Mouse (Mus musculus): ENCODE data around the gene Ccdc159. TPM values are rescaled to one million over a fixed set of nuclear protein-coding genes. Genes with fewer than 3 reads are reported as not detected.

Ccdc159 gene
- polyA plus RNA-seq (2012) = not detected in 2 replicates

DNA sequence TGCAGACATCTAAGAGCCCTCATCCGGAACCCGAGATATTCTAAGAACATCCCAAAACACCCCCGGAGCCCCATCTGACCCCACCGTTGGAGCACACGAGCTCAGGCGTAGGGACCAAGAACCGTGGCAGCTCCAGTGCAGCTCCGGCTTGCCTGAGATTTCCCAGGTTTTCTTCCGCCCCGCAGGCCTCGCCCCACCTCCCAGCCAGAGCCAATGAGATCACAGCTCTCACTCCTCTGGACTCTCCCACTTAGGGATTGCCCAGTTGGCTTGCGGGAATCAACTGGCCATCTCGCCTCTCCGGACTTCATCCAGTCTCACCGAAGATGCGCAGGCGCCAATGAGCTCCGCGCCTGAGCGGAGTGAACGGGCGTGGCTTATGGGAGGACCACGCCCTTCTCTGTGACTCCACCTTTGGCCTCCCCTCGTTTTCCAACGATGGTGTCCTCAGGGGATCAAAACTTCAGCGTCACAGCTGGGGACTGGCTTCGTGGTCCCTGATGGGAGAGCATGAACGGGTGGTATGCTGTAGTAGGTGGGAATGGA, at the start of gene Ccdc159, which contains the start of gene Tmem205:
TSS of gene Ccdc159 (plus strand) at position 264 of the 546 bp plus-strand sequence.
TSS of gene Tmem205 (minus strand) at position 349 of the 546 bp plus-strand sequence.
- H3K4me3 ChIP-seq (replicated peaks) = peak within 1 kb of the TSS; percentile 44
- no peak for TF ChIP-seq TAL1 (IDR thresholded peaks at IDR 0.05; ENCODE audit: low read length)
- TF ChIP-seq GATA1 (IDR thresholded peaks at IDR 0.05; ENCODE audit: low read length) = no peak
- H3K4me1 ChIP-seq (ENCODE audit: control insufficient read depth) = peaks cover 23% of the 10 kb centered on the region
- H3K9me3 ChIP-seq (ENCODE audit: control insufficient read depth, low read length) = peaks cover 2% of the 10 kb centered on the region; the same call in 1 of the 2 replicates
- H3K27me3 ChIP-seq (ENCODE audit: control insufficient read depth) = peaks cover 5% of the 10 kb centered on the region
- H3K36me3 ChIP-seq (ENCODE audit: control insufficient read depth) = no peaks in the 10 kb centered on the region; the same call in 1 of the 2 replicates

DNA sequence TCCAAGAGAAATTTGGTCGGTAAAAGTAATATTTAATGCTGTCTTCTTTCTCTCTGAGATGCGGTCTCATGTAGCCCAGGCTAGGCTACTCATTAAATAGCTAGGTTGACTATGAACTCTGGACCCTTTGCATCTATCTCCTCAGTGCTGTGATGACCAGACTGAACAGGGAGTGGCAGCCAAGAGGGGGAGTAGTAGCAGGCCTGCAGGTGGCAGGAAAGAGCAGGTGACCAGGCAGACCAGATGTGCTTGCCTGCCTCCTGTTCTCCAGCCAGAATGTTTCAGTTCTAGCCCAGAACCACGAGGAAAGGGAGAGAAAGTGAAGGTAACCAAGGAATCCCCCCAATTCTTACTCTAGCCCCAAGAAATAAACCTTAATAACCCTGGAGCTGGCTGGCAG, 38.0 kb upstream of the Ccdc159 start:
- Histone ChIP-seq H3K4me3 (replicated peaks) (no peak overlapping the region), H3K36me3 (ENCODE audit: control insufficient read depth) (no peaks in the 10 kb centered on the region), H3K9me3 (ENCODE audit: control insufficient read depth, low read length) (no peaks in the 10 kb centered on the region), H3K4me1 (ENCODE audit: control insufficient read depth) (no peaks in the 10 kb centered on the region), H3K27me3 (ENCODE audit: control insufficient read depth) (peaks cover 2% of the 10 kb centered on the region; the same call in 1 of the 2 replicates)
- TF ChIP-seq TAL1 (IDR thresholded peaks at IDR 0.05; ENCODE audit: low read length) = no peak
- TF ChIP-seq GATA1 (IDR thresholded peaks at IDR 0.05; ENCODE audit: low read length) = no peak

DNA sequence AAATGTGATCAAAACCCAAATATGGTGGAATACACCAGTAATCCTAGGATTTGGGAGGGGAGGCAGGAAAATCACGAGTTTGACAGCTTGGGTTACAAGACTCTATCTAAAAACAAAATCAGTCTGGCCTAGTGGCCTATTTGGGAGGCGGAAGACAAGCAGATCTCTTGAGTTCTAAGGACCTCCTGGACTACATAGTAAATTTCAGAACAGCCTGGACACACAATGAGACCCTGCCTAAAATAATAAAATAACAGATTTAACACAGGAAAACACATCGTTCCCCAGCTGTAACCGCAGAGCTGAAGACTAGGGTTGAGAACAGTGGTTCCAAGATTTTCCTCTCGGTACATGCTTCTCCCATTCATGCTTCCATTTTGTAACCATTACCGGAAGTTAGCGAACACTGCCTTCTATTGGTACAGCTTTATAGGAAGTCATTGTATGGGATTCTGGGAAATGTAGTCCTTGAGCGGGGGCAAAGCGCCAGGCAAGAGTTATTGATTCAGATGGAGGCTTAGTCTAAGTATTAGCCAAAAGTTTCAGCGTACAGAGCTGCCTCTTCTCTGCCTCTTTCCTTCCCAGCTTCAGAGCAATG, 25.9 kb upstream of the Ccdc159 start:
- Histone ChIP-seq H3K9me3 (ENCODE audit: control insufficient read depth, low read length) (no peaks in the 10 kb centered on the region), H3K36me3 (ENCODE audit: control insufficient read depth) (no peaks in the 10 kb centered on the region), H3K27me3 (ENCODE audit: control insufficient read depth) (peaks cover 5% of the 10 kb centered on the region), H3K4me1 (ENCODE audit: control insufficient read depth) (peaks cover 2% of the 10 kb centered on the region), H3K4me3 (replicated peaks) (peak overlapping the region; percentile 52)
- TF ChIP-seq GATA1 (IDR thresholded peaks at IDR 0.05; ENCODE audit: low read length) (no peak), TAL1 (IDR thresholded peaks at IDR 0.05; ENCODE audit: low read length) (no peak)

DNA sequence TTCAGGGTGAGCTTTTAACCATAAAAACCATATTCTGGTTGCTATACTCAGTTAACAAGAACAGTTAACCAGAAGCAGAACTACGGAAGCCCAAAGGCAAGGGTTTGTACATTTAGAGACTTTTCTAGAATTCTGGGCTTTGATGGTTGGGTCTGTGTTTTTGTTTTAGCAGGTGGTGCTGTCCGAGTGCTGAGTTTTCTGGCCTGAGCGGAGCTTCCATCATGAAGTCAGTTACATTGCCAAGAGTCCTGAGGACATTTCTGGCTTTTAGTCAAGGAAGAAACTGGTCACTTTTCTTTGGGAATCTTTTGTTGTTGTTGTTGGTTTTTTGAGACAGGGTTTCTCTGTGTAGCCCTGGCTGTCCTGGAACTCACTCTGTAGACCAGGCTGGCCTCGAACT, 23.2 kb upstream of the Ccdc159 start:
- H3K27me3 ChIP-seq (ENCODE audit: control insufficient read depth) = peaks cover 2% of the 10 kb centered on the region
- no peak overlapping the region for H3K4me3 ChIP-seq (replicated peaks)
- H3K36me3 ChIP-seq (ENCODE audit: control insufficient read depth) = no peaks in the 10 kb centered on the region
- TF ChIP-seq TAL1 (IDR thresholded peaks at IDR 0.05; ENCODE audit: low read length) = no peak
- TF ChIP-seq GATA1 (IDR thresholded peaks at IDR 0.05; ENCODE audit: low read length) = no peak
- H3K4me1 ChIP-seq (ENCODE audit: control insufficient read depth) = peaks cover 2% of the 10 kb centered on the region
- no peaks in the 10 kb centered on the region for H3K9me3 ChIP-seq (ENCODE audit: control insufficient read depth, low read length)

- no peak overlapping the region for H3K4me3 ChIP-seq (replicated peaks)
- no peak for TF ChIP-seq TAL1 (IDR thresholded peaks at IDR 0.05; ENCODE audit: low read length)
- no peak for TF ChIP-seq GATA1 (IDR thresholded peaks at IDR 0.05; ENCODE audit: low read length)
- H3K4me1 ChIP-seq (ENCODE audit: control insufficient read depth) = no peaks in the 10 kb centered on the region
- no peaks in the 10 kb centered on the region for H3K36me3 ChIP-seq (ENCODE audit: control insufficient read depth)
- no peaks in the 10 kb centered on the region for H3K9me3 ChIP-seq (ENCODE audit: control insufficient read depth, low read length)
- no peaks in the 10 kb centered on the region for H3K27me3 ChIP-seq (ENCODE audit: control insufficient read depth)
These were observed 19.1 kb upstream of the Ccdc159 start for GRCm38 (mm10) chr9:21908216-21908615.

GRCm38 (mm10) chr9:21909474-21910223, 17.6 kb upstream of the Ccdc159 start:
- no peaks in the 10 kb centered on the region; the same call in 1 of the 2 replicates for H3K36me3 ChIP-seq (ENCODE audit: control insufficient read depth)
- H3K4me3 ChIP-seq (replicated peaks) = no peak overlapping the region
- no peak for TF ChIP-seq TAL1 (IDR thresholded peaks at IDR 0.05; ENCODE audit: low read length)
- no peak for TF ChIP-seq GATA1 (IDR thresholded peaks at IDR 0.05; ENCODE audit: low read length)
- H3K27me3 ChIP-seq (ENCODE audit: control insufficient read depth) = no peaks in the 10 kb centered on the region
- no peaks in the 10 kb centered on the region for H3K4me1 ChIP-seq (ENCODE audit: control insufficient read depth)
- H3K9me3 ChIP-seq (ENCODE audit: control insufficient read depth, low read length) = no peaks in the 10 kb centered on the region

- H3K9me3 ChIP-seq (ENCODE audit: control insufficient read depth, low read length) = peaks cover 5% of the 10 kb centered on the region
- peaks cover 5% of the 10 kb centered on the region for H3K36me3 ChIP-seq (ENCODE audit: control insufficient read depth)
- H3K4me1 ChIP-seq (ENCODE audit: control insufficient read depth) = peaks cover 18% of the 10 kb centered on the region
- no peak for TF ChIP-seq GATA1 (IDR thresholded peaks at IDR 0.05; ENCODE audit: low read length)
- TF ChIP-seq TAL1 (IDR thresholded peaks at IDR 0.05; ENCODE audit: low read length) = no peak
- H3K27me3 ChIP-seq (ENCODE audit: control insufficient read depth) = peaks cover 32% of the 10 kb centered on the region
- peak overlapping the region; percentile 65 for H3K4me3 ChIP-seq (replicated peaks)
These were observed 10.3 kb upstream of the Ccdc159 start for GRCm38 (mm10) chr9:21916851-21917492.

GRCm38 (mm10) chr9:21917493-21918034, 9.7 kb upstream of the Ccdc159 start:
- Histone ChIP-seq H3K4me3 (replicated peaks) (peak overlapping the region; percentile 65), H3K9me3 (ENCODE audit: control insufficient read depth, low read length) (peaks cover 8% of the 10 kb centered on the region), H3K4me1 (ENCODE audit: control insufficient read depth) (peaks cover 18% of the 10 kb centered on the region), H3K36me3 (ENCODE audit: control insufficient read depth) (peaks cover 5% of the 10 kb centered on the region), H3K27me3 (ENCODE audit: control insufficient read depth) (peaks cover 32% of the 10 kb centered on the region)
- TF ChIP-seq GATA1 (IDR thresholded peaks at IDR 0.05; ENCODE audit: low read length) (no peak), TAL1 (IDR thresholded peaks at IDR 0.05; ENCODE audit: low read length) (no peak)

Data from erythroblast, embryonic 14.5 days (primary cell).